Mouse (Mus musculus) liver, postnatal 0 days (tissue): ENCODE measurements around the gene Slmap. TPM values are rescaled to one million over a fixed set of nuclear protein-coding genes. Genes with fewer than 3 reads are reported as not detected.
A peak's percentile ranks its signal among the peaks of the same experiment; 100 is the strongest.

Source experiments
- ATAC-seq: fragments of 200-750 bp; cut with Nextera tagmentation; 2 replicates; pipeline ENCODE4 v1.8.0; 2017; ENCODE audit warnings: mild to moderate bottlenecking, moderate library complexity
- DNase-seq: peaks from one replicate; pipeline ENCODE4 v3.0.0-alpha.2; 2016
- H3K27ac ChIP-seq: fragments of 300-500 bp; sonication (generic); 2 replicates; pipeline ENCODE4 v1.5.1; 2014; ENCODE audit warnings: antibody characterized with exemption, moderate library complexity, mild to moderate bottlenecking, low read depth
- H3K27me3 ChIP-seq: fragments of 300-500 bp; sonication (generic); 2 replicates; pipeline ENCODE4 v1.6.1; 2014; ENCODE audit warnings: low read length, control low read depth, mixed read lengths; ENCODE audit not compliant: insufficient read depth
- H3K36me3 ChIP-seq: fragments of 300-500 bp; sonication (generic); replicated peaks from 2 replicates; pipeline ENCODE4 v1.6.1; 2014; ENCODE audit warnings: mild to moderate bottlenecking, control low read depth, low read length, moderate library complexity, mixed read lengths; ENCODE audit not compliant: insufficient read depth
- H3K4me1 ChIP-seq: fragments of 300-500 bp; sonication (generic); 2 replicates; pipeline ENCODE4 v1.6.1; 2014; ENCODE audit warnings: antibody characterized with exemption, mild to moderate bottlenecking, control low read depth; ENCODE audit not compliant: insufficient read depth
- H3K4me2 ChIP-seq: fragments of 300-500 bp; sonication (generic); 2 replicates; pipeline ENCODE4 v1.6.1; 2014; ENCODE audit warnings: low read depth, mild to moderate bottlenecking, low read length, moderate library complexity, mixed read lengths
- H3K4me3 ChIP-seq: fragments of 300-500 bp; sonication (generic); 2 replicates; pipeline ENCODE4 v1.5.1; 2014; ENCODE audit warnings: low read depth, low read length
- H3K9ac ChIP-seq: fragments of 300-500 bp; sonication (generic); replicated peaks from 2 replicates; pipeline ENCODE4 v1.6.1; 2014; ENCODE audit warnings: mild to moderate bottlenecking, moderate library complexity
- H3K9me3 ChIP-seq: fragments of 300-500 bp; sonication (generic); 2 replicates; pipeline ENCODE4 v1.6.1; 2016; ENCODE audit warnings: mild to moderate bottlenecking, control low read depth, low read length, mixed read lengths
- CTCF ChIP-seq: sonication (generic); IDR thresholded peaks from 2 replicates; pipeline ENCODE4 v1.5.1; 2016; ENCODE audit warnings: antibody characterized with exemption, low read depth
- EP300 ChIP-seq: IDR thresholded peaks from 2 replicates; pipeline ENCODE4 v1.6.1; 2016; ENCODE audit warnings: antibody characterized with exemption, low read depth, mild to moderate bottlenecking
- WGBS: fragments of 180-500 bp; shearing (Covaris S2); extraction: QIAGEN DNeasy Blood & Tissue Kit; methylation state at CpG from one replicate; pipeline ENCODE4 v1.1.7; 2014; ENCODE audit not compliant: insufficient replicate concordance; 5-methylcytosine and 5-hydroxymethylcytosine counted together
- polyA plus RNA-seq: library from polyadenylated mRNA; unstranded; fragments of >200 nt; fragmentation: Nextera tagmentation; extraction: Ambion mirVana; gene quantifications from 2 replicates; pipeline ENCODE4 v1.2.1, GENCODE M21; 2015

Slmap gene
- polyA plus RNA-seq, 1 experiment from 2014 or later = 12.3 TPM

GRCm38 (mm10) chr14:26376652-26377051 is 158.1 kb downstream of the Slmap start:
- ATAC-seq = no peak
- 8% methylated on average over 2 of the region's 2 CpGs for WGBS
- no peaks in the 10 kb centered on the region for H3K36me3 ChIP-seq

More at GRCm38 (mm10) chr14:26376652-26377051, 158.1 kb downstream of the Slmap start:
- no peaks in the 10 kb centered on the region for H3K4me1 ChIP-seq
- H3K9ac ChIP-seq = no peak overlapping the region
- H3K27me3 ChIP-seq = no peaks in the 10 kb centered on the region
- no peaks in the 10 kb centered on the region for H3K9me3 ChIP-seq
- TF ChIP-seq EP300 (no peak), CTCF (peak; percentile 88)
- H3K27ac ChIP-seq = no peak overlapping the region
- H3K4me3 ChIP-seq = no peak overlapping the region
- DNase-seq = peak; percentile 74
- no peak overlapping the region for H3K4me2 ChIP-seq

Other genes starting within 250 kb of the Slmap start
- gene Dennd6a, start 38.9 kb upstream of the Slmap start, polyA plus RNA-seq = 9.9 and 11.8 TPM in 2 replicates
- 196 and 201 TPM in 2 replicates for gene Arf4, start 103.1 kb upstream of the Slmap start, polyA plus RNA-seq
- 3.9 and 4.3 TPM in 2 replicates for gene Pde12, start 135.0 kb upstream of the Slmap start, polyA plus RNA-seq
- 0.02 and 0.04 TPM in 2 replicates for gene Dnah12, start 158.3 kb upstream of the Slmap start, polyA plus RNA-seq